Mouse (Mus musculus) myocyte (in vitro differentiated cells): Measurements from ENCODE around the gene Arid1b. TPM values are rescaled to one million over a fixed set of nuclear protein-coding genes. Genes with fewer than 3 reads are reported as not detected.
A peak's percentile ranks its signal among the peaks of the same experiment; 100 is the strongest.

ENCODE experiments used
- H3K27me3 ChIP-seq: one replicate; pipeline ENCODE4 v1.6.1; 2011; ENCODE audit not compliant: control insufficient read depth, insufficient read depth, insufficient read length
- H3K36me3 ChIP-seq: one replicate; pipeline ENCODE4 v1.6.1; 2011; ENCODE audit not compliant: control insufficient read depth, insufficient read depth
- H3K4me2 ChIP-seq: one replicate; pipeline ENCODE4 v1.6.1; 2011; ENCODE audit warnings: low read depth, control low read depth
- H3K4me3 ChIP-seq: one replicate; pipeline ENCODE4 v1.5.1; 2011; ENCODE audit warnings: mild to moderate bottlenecking, control low read depth, moderate library complexity
- H3K79me2 ChIP-seq: one replicate; pipeline ENCODE4 v1.6.1; 2011; ENCODE audit not compliant: control insufficient read depth, insufficient read depth
- H3ac ChIP-seq: one replicate; pipeline ENCODE4 v1.6.1; 2011; ENCODE audit not compliant: control insufficient read depth, insufficient read length
- CEBPB ChIP-seq: IDR thresholded peaks from 2 replicates; pipeline ENCODE4 v1.6.1; 2011; ENCODE audit warnings: mild to moderate bottlenecking, moderate library complexity; ENCODE audit not compliant: poor library complexity, insufficient read depth, severe bottlenecking
- E2F4 ChIP-seq: IDR thresholded peaks from one replicate; pipeline ENCODE4 v1.6.1; 2011; ENCODE audit warnings: mild to moderate bottlenecking, control low read depth, moderate library complexity; ENCODE audit not compliant: insufficient read depth
- MAX ChIP-seq: IDR thresholded peaks from one replicate; pipeline ENCODE4 v1.6.1; 2011; ENCODE audit warnings: low read depth, mild to moderate bottlenecking, control low read depth
- MYOD1 ChIP-seq, 3 experiments: IDR thresholded peaks; one replicate each; pipeline ENCODE4 v1.6.1; 2011; ENCODE audit warnings: control low read depth in 2 of 3, low read depth in 2 of 3, mild to moderate bottlenecking in 2 of 3, moderate library complexity in 1 of 3; ENCODE audit not compliant: insufficient read length in 2 of 3, control insufficient read depth in 1 of 3
- MYOG ChIP-seq, 3 experiments: IDR thresholded peaks; one replicate each; pipeline ENCODE4 v1.6.1; 2011; ENCODE audit warnings: control low read depth in 2 of 3, low read depth in 2 of 3, mild to moderate bottlenecking in 2 of 3; ENCODE audit not compliant: insufficient read length in 2 of 3, control insufficient read depth in 1 of 3, insufficient read depth in 1 of 3
- POLR2A ChIP-seq: IDR thresholded peaks from one replicate; pipeline ENCODE4 v1.6.1; 2011; ENCODE audit warnings: low read depth, mild to moderate bottlenecking, control low read depth, moderate library complexity; ENCODE audit not compliant: insufficient read length
- POLR2AphosphoS2 ChIP-seq: IDR thresholded peaks from one replicate; pipeline ENCODE4 v1.6.1; 2011; ENCODE audit warnings: low read depth, control low read depth; ENCODE audit not compliant: insufficient read length
- REST ChIP-seq: IDR thresholded peaks from one replicate; pipeline ENCODE4 v1.6.1; 2011; ENCODE audit warnings: mild to moderate bottlenecking, control low read depth, moderate library complexity; ENCODE audit not compliant: insufficient read depth, insufficient read length
- SRF ChIP-seq: IDR thresholded peaks from one replicate; pipeline ENCODE4 v1.6.1; 2011; ENCODE audit warnings: low read depth; ENCODE audit not compliant: control insufficient read depth, insufficient read length
- TCF12 ChIP-seq: IDR thresholded peaks from one replicate; pipeline ENCODE4 v1.6.1; 2011; ENCODE audit warnings: mild to moderate bottlenecking, control low read depth; ENCODE audit not compliant: poor library complexity, insufficient read depth, severe bottlenecking
- TCF3 ChIP-seq: IDR thresholded peaks from one replicate; pipeline ENCODE4 v1.6.1; 2011; ENCODE audit warnings: low read depth, control low read depth; ENCODE audit not compliant: insufficient read length
- USF1 ChIP-seq: IDR thresholded peaks from one replicate; pipeline ENCODE4 v1.6.1; 2011; ENCODE audit warnings: low read depth, mild to moderate bottlenecking, control low read depth, moderate library complexity
- polyA plus RNA-seq: library from polyadenylated mRNA; unstranded; fragments of >200 nt; fragmentation: generic; extraction: Trizol; gene quantifications from one replicate; pipeline ENCODE4 v1.2.1, GENCODE M21; 2012; ENCODE audit warnings: missing spikeins

Gene Arid1b
- polyA plus RNA-seq, 1 experiment = 10.9 TPM

DNA sequence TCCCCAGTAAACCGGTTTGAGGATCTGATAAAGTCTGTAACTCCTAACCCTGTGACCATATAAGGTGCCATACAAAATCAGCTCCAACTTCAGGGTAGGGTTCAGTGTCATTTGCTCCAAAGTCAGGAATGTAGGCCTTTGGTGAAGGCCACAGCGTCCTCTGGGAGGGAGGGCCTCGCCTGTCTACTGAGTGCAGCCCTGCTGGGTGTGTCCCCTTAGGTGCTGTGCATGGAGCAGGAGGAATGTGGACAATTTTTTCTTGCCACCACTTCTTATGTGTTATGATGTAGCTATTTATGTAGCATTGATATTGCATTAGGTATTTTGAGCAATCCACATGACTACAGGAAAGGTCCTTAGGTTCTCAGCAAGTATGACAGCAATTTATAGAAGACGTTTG is 124.0 kb downstream of the Arid1b start:
- TF ChIP-seq MYOG (IDR thresholded peaks at IDR 0.05; ENCODE audit: control insufficient read depth in 1 of 3, insufficient read depth in 1 of 3, insufficient read length in 2 of 3, low read depth in 2 of 3) (peak in 1 of 3 experiments; percentile 46), REST (no peak), TCF3 (no peak)
- H3K27me3 ChIP-seq = no peaks in the 10 kb centered on the region
- peaks cover 59% of the 10 kb centered on the region for H3K79me2 ChIP-seq
- no peak overlapping the region for H3ac ChIP-seq
- H3K36me3 ChIP-seq = no peaks in the 10 kb centered on the region
- no peak overlapping the region for H3K4me2 ChIP-seq
- no peak overlapping the region for H3K4me3 ChIP-seq

DNA sequence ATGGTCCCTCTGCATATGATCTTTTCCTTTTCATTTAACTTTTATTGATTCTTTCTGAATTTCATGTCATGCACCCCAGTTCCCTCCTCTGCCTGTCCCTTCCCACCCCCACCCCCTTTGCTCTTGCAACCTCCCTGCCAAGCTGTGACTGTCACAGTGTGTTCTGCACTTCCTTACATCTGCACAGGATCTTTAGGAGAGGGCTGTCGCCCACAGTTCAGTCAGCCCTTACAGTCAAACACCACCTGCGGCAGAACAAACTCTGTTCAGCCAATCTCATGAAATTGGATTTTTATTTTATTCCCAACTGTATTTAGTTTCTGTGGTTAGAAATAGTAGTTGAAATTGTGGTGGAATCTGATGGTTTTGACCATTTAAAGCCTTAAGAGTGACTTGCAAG is 130.5 kb downstream of the Arid1b start:
- Histone ChIP-seq H3K27me3 (no peaks in the 10 kb centered on the region), H3K36me3 (no peaks in the 10 kb centered on the region), H3K79me2 (peaks cover 46% of the 10 kb centered on the region), H3ac (no peak overlapping the region), H3K4me2 (no peak overlapping the region), H3K4me3 (no peak overlapping the region)
- TF ChIP-seq SRF (no peak), TCF12 (no peak), USF1 (no peak), POLR2A (no peak)

- no peak overlapping the region for H3K4me3 ChIP-seq
- H3K27me3 ChIP-seq = no peaks in the 10 kb centered on the region
- H3K79me2 ChIP-seq = peaks cover 40% of the 10 kb centered on the region
- H3ac ChIP-seq = no peak overlapping the region
- TF ChIP-seq TCF12 (no peak), MYOD1 (IDR thresholded peaks at IDR 0.05; ENCODE audit: control insufficient read depth in 1 of 3, insufficient read length in 2 of 3, low read depth in 2 of 3) (peak in 1 of 3 experiments; percentile 66), POLR2AphosphoS2 (no peak)
- H3K36me3 ChIP-seq = no peaks in the 10 kb centered on the region
- no peak overlapping the region for H3K4me2 ChIP-seq
These were observed 131.1 kb downstream of the Arid1b start for GRCm38 (mm10) chr17:5125084-5125855.

- H3K79me2 ChIP-seq = peaks cover 31% of the 10 kb centered on the region
- no peaks in the 10 kb centered on the region for H3K36me3 ChIP-seq
- H3ac ChIP-seq = no peak overlapping the region
- H3K4me2 ChIP-seq = no peak overlapping the region
- no peaks in the 10 kb centered on the region for H3K27me3 ChIP-seq
- TF ChIP-seq TCF3 (no peak), MYOG (IDR thresholded peaks at IDR 0.05; ENCODE audit: control insufficient read depth in 1 of 3, insufficient read depth in 1 of 3, insufficient read length in 2 of 3, low read depth in 2 of 3) (peak in 1 of 3 experiments; percentile 11), CEBPB (no peak), POLR2AphosphoS2 (no peak), REST (no peak), USF1 (no peak), SRF (no peak), MYOD1 (IDR thresholded peaks at IDR 0.05; ENCODE audit: control insufficient read depth in 1 of 3, insufficient read length in 2 of 3, low read depth in 2 of 3) (peak in 1 of 3 experiments; percentile 69), MAX (no peak), POLR2A (no peak), E2F4 (no peak), TCF12 (no peak)
- H3K4me3 ChIP-seq = no peak overlapping the region
These were observed 132.0 kb downstream of the Arid1b start for GRCm38 (mm10) chr17:5125856-5126806.

DNA sequence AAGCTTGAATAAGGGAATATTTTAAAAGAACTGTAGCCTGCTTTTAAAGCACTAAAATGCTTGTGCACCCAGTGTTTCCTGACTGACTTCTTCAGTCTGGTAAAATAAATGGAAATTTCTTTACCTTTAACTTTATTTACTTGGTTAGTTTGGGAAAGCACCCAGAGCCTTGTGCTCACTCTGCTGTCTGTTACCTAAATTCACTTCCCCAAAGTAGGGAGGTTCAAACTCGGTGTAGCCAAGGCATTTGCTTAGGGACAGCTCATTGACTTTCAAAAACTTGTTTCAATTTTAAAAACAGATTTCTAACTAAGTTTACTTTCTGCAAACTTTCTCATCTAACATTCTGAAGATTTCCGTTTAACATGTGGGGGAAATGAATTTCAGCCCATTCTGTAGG is 135.5 kb downstream of the Arid1b start:
- H3K4me2 ChIP-seq = no peak overlapping the region
- no peak overlapping the region for H3ac ChIP-seq

More for the DNA sequence above, 135.5 kb downstream of the Arid1b start:
- H3K27me3 ChIP-seq = no peaks in the 10 kb centered on the region
- TF ChIP-seq MYOD1 (IDR thresholded peaks at IDR 0.05; ENCODE audit: control insufficient read depth in 1 of 3, insufficient read length in 2 of 3, low read depth in 2 of 3) = no peak
- TF ChIP-seq REST = no peak
- no peak for TF ChIP-seq POLR2AphosphoS2
- no peak for TF ChIP-seq POLR2A
- no peak for TF ChIP-seq TCF3
- no peak for TF ChIP-seq E2F4
- TF ChIP-seq TCF12 = no peak
- TF ChIP-seq CEBPB = no peak
- TF ChIP-seq SRF = no peak
- no peak for TF ChIP-seq USF1
- no peak for TF ChIP-seq MYOG (IDR thresholded peaks at IDR 0.05; ENCODE audit: control insufficient read depth in 1 of 3, insufficient read depth in 1 of 3, insufficient read length in 2 of 3, low read depth in 2 of 3)
- TF ChIP-seq MAX = no peak
- peaks cover 8% of the 10 kb centered on the region for H3K79me2 ChIP-seq
- no peaks in the 10 kb centered on the region for H3K36me3 ChIP-seq
- H3K4me3 ChIP-seq = no peak overlapping the region
